Mouse (Mus musculus) liver, postnatal 0 days (tissue): ENCODE measurements around the gene Tent5b. TPM values are rescaled to one million over a fixed set of nuclear protein-coding genes. Genes with fewer than 3 reads are reported as not detected.
A peak's percentile ranks its signal among the peaks of the same experiment; 100 is the strongest.

Experiments used
- ATAC-seq: fragments of 200-750 bp; cut with Nextera tagmentation; 2 replicates; pipeline ENCODE4 v1.8.0; 2017; ENCODE audit warnings: mild to moderate bottlenecking, moderate library complexity
- DNase-seq: peaks from one replicate; pipeline ENCODE4 v3.0.0-alpha.2; 2016
- H3K27ac ChIP-seq: fragments of 300-500 bp; sonication (generic); 2 replicates; pipeline ENCODE4 v1.5.1; 2014; ENCODE audit warnings: antibody characterized with exemption, moderate library complexity, mild to moderate bottlenecking, low read depth
- H3K27me3 ChIP-seq: fragments of 300-500 bp; sonication (generic); 2 replicates; pipeline ENCODE4 v1.6.1; 2014; ENCODE audit warnings: low read length, control low read depth, mixed read lengths; ENCODE audit not compliant: insufficient read depth
- H3K36me3 ChIP-seq: fragments of 300-500 bp; sonication (generic); replicated peaks from 2 replicates; pipeline ENCODE4 v1.6.1; 2014; ENCODE audit warnings: mild to moderate bottlenecking, control low read depth, low read length, moderate library complexity, mixed read lengths; ENCODE audit not compliant: insufficient read depth
- H3K4me1 ChIP-seq: fragments of 300-500 bp; sonication (generic); 2 replicates; pipeline ENCODE4 v1.6.1; 2014; ENCODE audit warnings: antibody characterized with exemption, mild to moderate bottlenecking, control low read depth; ENCODE audit not compliant: insufficient read depth
- H3K4me2 ChIP-seq: fragments of 300-500 bp; sonication (generic); 2 replicates; pipeline ENCODE4 v1.6.1; 2014; ENCODE audit warnings: low read depth, mild to moderate bottlenecking, low read length, moderate library complexity, mixed read lengths
- H3K4me3 ChIP-seq: fragments of 300-500 bp; sonication (generic); 2 replicates; pipeline ENCODE4 v1.5.1; 2014; ENCODE audit warnings: low read depth, low read length
- H3K9ac ChIP-seq: fragments of 300-500 bp; sonication (generic); replicated peaks from 2 replicates; pipeline ENCODE4 v1.6.1; 2014; ENCODE audit warnings: mild to moderate bottlenecking, moderate library complexity
- H3K9me3 ChIP-seq: fragments of 300-500 bp; sonication (generic); 2 replicates; pipeline ENCODE4 v1.6.1; 2016; ENCODE audit warnings: mild to moderate bottlenecking, control low read depth, low read length, mixed read lengths
- CTCF ChIP-seq: sonication (generic); IDR thresholded peaks from 2 replicates; pipeline ENCODE4 v1.5.1; 2016; ENCODE audit warnings: antibody characterized with exemption, low read depth
- EP300 ChIP-seq: IDR thresholded peaks from 2 replicates; pipeline ENCODE4 v1.6.1; 2016; ENCODE audit warnings: antibody characterized with exemption, low read depth, mild to moderate bottlenecking
- WGBS: fragments of 180-500 bp; shearing (Covaris S2); extraction: QIAGEN DNeasy Blood & Tissue Kit; methylation state at CpG from one replicate; pipeline ENCODE4 v1.1.7; 2014; ENCODE audit not compliant: insufficient replicate concordance; 5-methylcytosine and 5-hydroxymethylcytosine counted together
- polyA plus RNA-seq: library from polyadenylated mRNA; unstranded; fragments of >200 nt; fragmentation: Nextera tagmentation; extraction: Ambion mirVana; gene quantifications from 2 replicates; pipeline ENCODE4 v1.2.1, GENCODE M21; 2015

Gene Tent5b
- polyA plus RNA-seq, 1 experiment from 2014 or later, result 0.08 TPM

- Histone ChIP-seq H3K27me3 (peaks cover 1% of the 10 kb centered on the region; the same call in 1 of the 2 replicates), H3K4me2 (no peak overlapping the region), H3K36me3 (no peaks in the 10 kb centered on the region), H3K27ac (peak overlapping the region; percentile 51), H3K4me1 (peaks cover 1% of the 10 kb centered on the region), H3K9me3 (no peaks in the 10 kb centered on the region), H3K4me3 (no peak overlapping the region), H3K9ac (no peak overlapping the region)
- 36% methylated on average over 6 of the region's 6 CpGs for WGBS
- ATAC-seq (peak; percentile 26; the same call in 1 of the 2 replicates), DNase-seq (no peak)
- TF ChIP-seq EP300, result no peak
- no peak for TF ChIP-seq CTCF
Observed at GRCm38 (mm10) chr4:133463184-133463583, 16.7 kb upstream of the Tent5b start.

- H3K9ac ChIP-seq, result 0 out of 2 replicates have a peak overlapping the region, but pooled peaks have one; percentile 16
- H3K36me3 ChIP-seq, result no peaks in the 10 kb centered on the region
- peaks cover 4% of the 10 kb centered on the region; the same call in 1 of the 2 replicates for H3K9me3 ChIP-seq
- 0% methylated on average over 20 of the region's 27 CpGs for WGBS
- H3K4me1 ChIP-seq, result peaks cover 11% of the 10 kb centered on the region
- H3K27me3 ChIP-seq, result peaks cover 14% of the 10 kb centered on the region
- TF ChIP-seq CTCF (no peak), EP300 (no peak)
- peak; percentile 79 for DNase-seq
- H3K27ac ChIP-seq, result no peak overlapping the region
- H3K4me3 ChIP-seq, result peak overlapping the region; percentile 49
- ATAC-seq, result peak; percentile 78
- peak overlapping the region; percentile 88 for H3K4me2 ChIP-seq
Observed at GRCm38 (mm10) chr4:133468080-133468479, 11.9 kb upstream of the Tent5b start.

GRCm38 (mm10) chr4:133469122-133469521 lies 10.8 kb upstream of the Tent5b start:
- no peak for DNase-seq
- TF ChIP-seq CTCF (no peak), EP300 (no peak)
- peaks cover 14% of the 10 kb centered on the region for H3K27me3 ChIP-seq
- H3K9me3 ChIP-seq, result peaks cover 4% of the 10 kb centered on the region; the same call in 1 of the 2 replicates
- H3K9ac ChIP-seq, result no peak overlapping the region
- no peak overlapping the region for H3K4me2 ChIP-seq
- H3K27ac ChIP-seq, result no peak overlapping the region
- ATAC-seq, result no peak
- 25% methylated on average over 12 of the region's 12 CpGs for WGBS
- no peak overlapping the region for H3K4me3 ChIP-seq
- peaks cover 11% of the 10 kb centered on the region for H3K4me1 ChIP-seq
- H3K36me3 ChIP-seq, result no peaks in the 10 kb centered on the region

GRCm38 (mm10) chr4:133471135-133471821 lies 8.7 kb upstream of the Tent5b start:
- no peaks in the 10 kb centered on the region for H3K36me3 ChIP-seq
- peaks cover 27% of the 10 kb centered on the region for H3K27me3 ChIP-seq
- peaks cover 11% of the 10 kb centered on the region for H3K4me1 ChIP-seq
- peaks cover 4% of the 10 kb centered on the region; the same call in 1 of the 2 replicates for H3K9me3 ChIP-seq
- ATAC-seq (no peak), DNase-seq (no peak)
- peak; percentile 21; the same call in 1 of the 2 replicates for TF ChIP-seq CTCF
- TF ChIP-seq EP300, result no peak
- no peak overlapping the region for H3K4me3 ChIP-seq
- 69% methylated on average over 7 of the region's 7 CpGs for WGBS
- no peak overlapping the region for H3K27ac ChIP-seq
- H3K4me2 ChIP-seq, result no peak overlapping the region
- no peak overlapping the region for H3K9ac ChIP-seq

GRCm38 (mm10) chr4:133473833-133474232 lies 6.1 kb upstream of the Tent5b start:
- Histone ChIP-seq H3K36me3 (no peaks in the 10 kb centered on the region), H3K9me3 (peaks cover 4% of the 10 kb centered on the region; the same call in 1 of the 2 replicates), H3K4me3 (no peak overlapping the region), H3K4me1 (peaks cover 4% of the 10 kb centered on the region; the same call in 1 of the 2 replicates), H3K27me3 (peaks cover 41% of the 10 kb centered on the region), H3K27ac (no peak overlapping the region), H3K9ac (no peak overlapping the region), H3K4me2 (no peak overlapping the region)
- 52% methylated on average over 2 of the region's 2 CpGs for whole genome bisulfite sequencing
- ATAC-seq (no peak), DNase-seq (no peak)
- TF ChIP-seq EP300, result no peak
- 0 out of 2 replicates have a peak, but pooled peaks have one; percentile 9 for TF ChIP-seq CTCF

- WGBS, result 5% methylated on average over 34 of the region's 34 CpGs
- peaks cover 67% of the 10 kb centered on the region for H3K27me3 ChIP-seq
Observed at GRCm38 (mm10) chr4:133480185-133480537, 229 bp downstream of the Tent5b start.

More at GRCm38 (mm10) chr4:133480185-133480537, 229 bp downstream of the Tent5b start:
- no peaks in the 10 kb centered on the region for H3K9me3 ChIP-seq
- H3K4me2 ChIP-seq, result peak overlapping the region; percentile 79
- TF ChIP-seq CTCF, result no peak
- TF ChIP-seq EP300, result no peak
- peaks cover 6% of the 10 kb centered on the region for H3K4me1 ChIP-seq
- peak; percentile 35; the same call in 1 of the 2 replicates for ATAC-seq
- no peaks in the 10 kb centered on the region for H3K36me3 ChIP-seq
- H3K4me3 ChIP-seq, result peak overlapping the region; percentile 47
- peak overlapping the region; percentile 58 for H3K9ac ChIP-seq
- no peak for DNase-seq
- H3K27ac ChIP-seq, result no peak overlapping the region
